Mouse (Mus musculus) brain, adult 10 weeks (tissue): ENCODE measurements around the gene Olfr332. TPM values are rescaled to one million over a fixed set of nuclear protein-coding genes. Genes with fewer than 3 reads are reported as not detected.

Experiments used
- polyA plus RNA-seq: library from polyadenylated mRNA; stranded (reverse); fragments of 350-450 nt; fragmentation: Illumina TruSeq; extraction: RNeasy Lipid Tissue Mini Kit (QIAGEN cat#74804); gene quantifications from one replicate; pipeline ENCODE4 v1.2.3, GENCODE M21; 2015; ENCODE audit warnings: low read depth, low replicate concordance

The Olfr332 gene
- not detected for polyA plus RNA-seq

DNA sequence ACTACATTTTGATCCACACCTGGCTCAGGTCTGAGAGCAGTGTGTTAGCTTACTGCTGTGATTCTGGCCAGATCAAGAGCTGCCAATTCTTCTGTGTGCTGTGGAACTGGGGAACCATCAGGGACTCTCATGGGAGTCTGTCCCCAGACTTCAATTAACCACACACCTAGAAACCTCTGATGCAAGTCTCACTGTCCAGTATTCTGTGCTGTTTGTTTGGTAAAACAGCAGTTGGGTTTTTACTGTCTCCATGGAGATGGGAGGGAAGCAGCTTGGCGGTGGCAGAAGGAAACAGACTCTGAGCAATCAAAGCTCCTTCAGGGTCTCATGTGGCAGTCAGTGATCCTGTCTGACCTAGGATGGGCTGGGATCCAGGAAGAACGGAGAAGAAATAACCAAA, at the start of gene Olfr332:
Gene Olfr332, minus strand, starts transcription at position 101 of the 400 bp plus-strand sequence.

DNA sequence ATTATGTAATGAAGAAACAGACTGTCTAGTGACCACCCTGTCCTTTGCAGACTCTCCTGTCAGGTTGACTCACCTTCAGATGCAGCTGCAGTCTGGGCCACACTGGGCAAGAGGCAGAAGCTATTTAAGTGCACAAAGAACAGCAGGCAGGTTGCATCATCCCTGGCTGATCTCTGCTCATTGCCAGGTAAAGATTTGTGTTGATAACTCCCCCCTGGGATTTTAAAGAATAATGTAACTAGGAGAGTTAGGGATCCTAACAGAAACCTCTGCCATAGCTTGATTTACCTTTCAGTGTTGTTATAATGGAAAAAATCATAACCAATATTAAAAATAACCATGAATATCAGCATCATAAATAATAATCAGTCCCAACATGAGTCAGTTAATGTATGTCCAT, 42.4 kb upstream of the Olfr332 start, which contains the start of gene Olfr330:
Gene Olfr330, minus strand, starts transcription at position 101 of the 400 bp plus-strand sequence.

DNA sequence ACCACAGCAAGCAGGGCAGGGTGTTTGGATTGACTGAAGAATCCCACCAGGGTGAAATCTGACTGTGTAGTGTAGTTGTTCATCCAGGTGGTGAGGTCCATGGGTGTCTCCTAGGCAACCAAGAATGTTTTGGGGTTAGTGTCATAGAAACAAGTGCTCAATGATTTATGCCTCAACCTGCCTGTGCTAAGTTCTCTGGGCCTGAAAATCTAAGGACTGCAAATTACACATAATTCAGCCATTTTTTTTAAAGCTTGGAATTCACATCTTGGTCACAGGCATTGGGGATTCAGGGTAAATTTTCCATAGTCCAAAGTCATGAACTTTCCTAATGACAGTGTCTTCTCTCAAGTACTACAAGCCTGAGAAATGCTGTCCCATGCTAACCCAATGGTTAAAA, 10.1 kb upstream of the Olfr332 start, which contains the start of gene Olfr331:
Gene Olfr331, minus strand, starts transcription at position 101 of the 400 bp plus-strand sequence.

DNA sequence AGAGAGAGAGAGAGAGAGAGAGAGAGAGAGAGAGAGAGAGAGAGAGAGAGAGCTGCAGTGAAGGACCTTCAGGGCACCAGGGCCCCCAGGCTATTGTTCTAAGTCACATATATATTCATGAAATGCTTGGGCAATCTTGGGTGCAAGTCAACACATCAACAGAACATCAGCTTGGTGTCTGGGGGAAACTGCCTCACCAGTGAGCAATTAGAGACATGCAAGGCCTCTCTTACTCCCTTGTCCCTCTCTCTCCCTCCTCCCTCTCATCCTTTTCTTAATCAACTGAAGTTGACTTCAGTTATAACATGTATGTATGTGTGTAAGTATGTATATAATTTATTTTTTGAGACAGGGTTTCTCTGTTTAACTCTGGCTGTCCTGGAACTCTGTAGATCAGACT, 30.2 kb downstream of the Olfr332 start, which contains the start of gene Olfr30:
Gene Olfr30, minus strand, starts transcription at position 101 of the 400 bp plus-strand sequence.

DNA sequence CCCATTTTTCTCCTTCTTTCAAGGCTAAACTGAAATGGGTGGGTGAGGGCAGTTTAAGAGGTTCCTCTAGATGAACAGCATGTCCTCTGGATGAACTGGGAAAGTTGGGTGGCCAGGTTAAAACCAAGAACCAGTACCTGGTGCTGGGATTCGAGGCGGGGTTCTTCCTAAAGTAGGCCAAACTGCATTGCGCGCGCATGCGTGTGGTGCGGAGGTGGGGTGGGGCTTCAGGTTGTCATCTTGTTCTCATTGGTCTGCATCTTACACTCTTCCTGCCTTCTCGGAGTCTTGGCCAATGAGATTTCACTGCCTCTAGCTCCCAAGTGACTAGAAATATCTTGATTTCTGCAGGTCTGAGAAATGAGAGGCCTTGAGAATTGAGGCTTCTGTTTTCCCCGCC, 39.6 kb downstream of the Olfr332 start, which contains the start of gene Lypd9:
Gene Lypd9, minus strand, starts transcription at position 165 of the 400 bp plus-strand sequence.

Other genes with a start within 250 kb of the Olfr332 start
- not detected for gene 4930438A08Rik, start 217.8 kb downstream of the Olfr332 start, polyA plus RNA-seq
- gene Zfp692, start 185.5 kb downstream of the Olfr332 start, polyA plus RNA-seq = 26.8 TPM
- gene Zfp672, start 162.2 kb downstream of the Olfr332 start, polyA plus RNA-seq = 35.8 TPM
- gene Sh3bp5l, start 161.8 kb downstream of the Olfr332 start, polyA plus RNA-seq = 37.3 TPM
- not detected for gene Lypd8, start 113.5 kb downstream of the Olfr332 start, polyA plus RNA-seq
- not detected for gene 1810065E05Rik, start 71.4 kb downstream of the Olfr332 start, polyA plus RNA-seq
- not detected for gene Gm12253, start 60.0 kb downstream of the Olfr332 start, polyA plus RNA-seq
- gene Lypd9, start 39.6 kb downstream of the Olfr332 start, polyA plus RNA-seq = not detected
- not detected for gene Olfr30, start 30.3 kb downstream of the Olfr332 start, polyA plus RNA-seq
- not detected for gene Olfr331, start 10.0 kb upstream of the Olfr332 start, polyA plus RNA-seq
- gene Olfr330, start 42.3 kb upstream of the Olfr332 start, polyA plus RNA-seq = not detected
- not detected for gene Olfr329-ps, start 53.9 kb upstream of the Olfr332 start, polyA plus RNA-seq
- not detected for gene Olfr328, start 63.1 kb upstream of the Olfr332 start, polyA plus RNA-seq
- not detected for gene Olfr224, start 78.0 kb upstream of the Olfr332 start, polyA plus RNA-seq
- not detected for gene Olfr325, start 85.2 kb upstream of the Olfr332 start, polyA plus RNA-seq
- not detected for gene Olfr324, start 102.6 kb upstream of the Olfr332 start, polyA plus RNA-seq
- gene 2210407C18Rik, start 123.5 kb upstream of the Olfr332 start, polyA plus RNA-seq = not detected
- gene Olfr323, start 137.9 kb upstream of the Olfr332 start, polyA plus RNA-seq = not detected
- gene Trim58, start 147.9 kb upstream of the Olfr332 start, polyA plus RNA-seq = not detected
- gene Olfr322, start 166.2 kb upstream of the Olfr332 start, polyA plus RNA-seq = not detected
- not detected for gene Olfr320, start 188.5 kb upstream of the Olfr332 start, polyA plus RNA-seq
- gene Olfr319, start 206.6 kb upstream of the Olfr332 start, polyA plus RNA-seq = not detected
- gene Olfr318, start 231.5 kb upstream of the Olfr332 start, polyA plus RNA-seq = not detected
- gene Olfr317, start 246.7 kb upstream of the Olfr332 start, polyA plus RNA-seq = not detected